Mouse (Mus musculus) ovary, postnatal 10 days (tissue): ENCODE measurements at regions not wholly inside any gene's neighbourhood (a gene's known extent, or its start where the extent isn't known, plus 50 kb on each side); places are given as distances from the start of the nearest gene placed in this dataset.

Experiments used
- DNase-seq: peaks from one replicate; pipeline ENCODE4 v3.0.0; 2022; ENCODE audit warnings: low spot score

DNA sequence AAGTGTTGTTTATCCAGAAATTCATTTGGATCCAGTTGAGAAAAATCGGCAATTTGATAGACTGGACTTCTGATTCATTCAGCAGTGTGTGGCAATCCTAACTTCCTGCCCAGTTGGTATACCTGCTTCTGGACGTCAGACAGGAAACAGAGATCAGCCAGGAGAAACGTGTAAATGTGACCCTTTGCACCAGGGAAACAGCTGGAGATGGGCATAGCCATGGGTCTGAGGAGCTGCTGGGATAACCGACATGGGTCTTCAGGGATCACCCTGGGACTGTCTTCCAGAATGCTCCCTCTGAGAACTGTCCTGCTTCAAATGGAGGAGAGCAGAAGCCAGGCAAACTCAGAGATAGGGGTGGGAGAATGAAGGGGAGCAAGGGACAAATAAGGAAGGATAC, 516.1 kb upstream of the Mgmt start:
- no peak for DNase-seq

DNA sequence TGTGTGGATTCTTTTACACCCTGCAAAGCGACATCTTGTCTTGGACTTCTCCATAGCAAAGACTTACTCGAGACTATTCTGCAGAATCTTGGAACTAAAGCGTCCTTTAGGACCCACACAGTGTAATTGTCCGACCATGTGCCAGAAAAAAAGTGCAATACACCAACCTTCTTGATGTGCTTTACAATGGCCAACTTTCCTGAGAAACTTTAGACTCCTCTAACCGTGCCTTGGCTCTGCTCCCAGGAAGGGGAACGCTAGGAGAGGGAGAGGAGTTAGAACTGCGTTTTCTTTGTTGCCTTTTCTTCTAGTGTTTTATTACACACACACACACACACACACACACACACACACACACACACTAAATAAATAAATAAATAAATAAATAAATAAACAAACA, 515.1 kb upstream of the Mgmt start:
- DNase-seq: no peak

DNA sequence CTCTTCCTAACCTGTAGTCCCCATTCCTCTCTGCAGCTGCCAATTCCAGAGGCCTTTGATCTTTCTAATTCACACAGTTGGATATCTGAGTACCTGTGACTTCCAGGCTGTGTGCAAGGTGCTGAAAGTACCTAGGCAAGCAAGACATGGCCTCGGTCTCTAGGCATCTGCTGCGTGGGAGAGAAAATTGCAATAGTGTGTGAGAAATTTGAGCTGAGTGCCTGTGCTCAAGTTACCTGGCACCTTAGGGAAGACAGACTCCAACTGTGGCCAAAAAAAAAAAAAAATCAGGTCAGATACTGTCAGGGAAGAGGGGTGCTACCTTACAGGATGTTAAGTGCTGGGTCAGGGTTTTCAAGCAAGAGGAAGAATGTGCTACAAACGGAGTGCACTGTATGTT, 514.7 kb upstream of the Mgmt start:
- DNase-seq: no peak

DNA sequence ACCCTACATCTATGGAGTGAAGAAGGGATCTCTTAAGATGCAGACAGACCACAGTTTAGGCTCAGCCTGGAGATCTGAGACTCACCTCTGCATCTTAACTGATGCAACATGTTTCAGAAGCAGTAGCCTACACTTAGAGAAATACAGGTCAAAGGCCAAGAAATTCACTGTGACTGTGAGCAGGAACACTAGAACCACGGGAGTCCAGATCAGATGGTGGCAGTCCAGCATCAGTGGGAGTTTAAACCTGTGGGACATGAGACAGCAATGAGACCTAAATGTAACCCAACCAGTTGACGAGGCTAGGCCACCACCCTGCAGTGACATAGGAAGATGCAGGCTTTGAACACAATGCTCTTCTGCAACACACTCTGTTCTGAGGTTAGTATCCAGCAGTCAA, 511.1 kb upstream of the Mgmt start:
- DNase-seq: no peak

DNA sequence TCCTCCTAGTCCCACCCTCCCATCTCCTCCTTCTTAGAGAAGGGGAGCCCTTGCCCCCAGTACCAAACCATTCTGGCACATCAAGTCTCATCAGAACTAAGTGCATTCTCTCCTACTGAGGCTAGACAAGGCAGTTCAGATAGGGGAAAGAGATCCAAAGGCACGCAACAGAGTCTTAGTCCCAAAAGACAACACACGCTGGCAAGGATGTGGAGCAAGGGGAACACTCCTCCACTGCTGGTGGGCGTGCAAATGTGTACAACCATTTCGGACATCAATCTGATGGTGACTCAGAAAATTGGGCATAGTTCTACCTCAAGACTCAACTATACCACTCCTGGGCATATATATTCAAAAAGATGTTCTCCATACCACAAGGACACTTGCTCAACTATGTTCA, 506.7 kb upstream of the Mgmt start:
- DNase-seq: no peak

DNA sequence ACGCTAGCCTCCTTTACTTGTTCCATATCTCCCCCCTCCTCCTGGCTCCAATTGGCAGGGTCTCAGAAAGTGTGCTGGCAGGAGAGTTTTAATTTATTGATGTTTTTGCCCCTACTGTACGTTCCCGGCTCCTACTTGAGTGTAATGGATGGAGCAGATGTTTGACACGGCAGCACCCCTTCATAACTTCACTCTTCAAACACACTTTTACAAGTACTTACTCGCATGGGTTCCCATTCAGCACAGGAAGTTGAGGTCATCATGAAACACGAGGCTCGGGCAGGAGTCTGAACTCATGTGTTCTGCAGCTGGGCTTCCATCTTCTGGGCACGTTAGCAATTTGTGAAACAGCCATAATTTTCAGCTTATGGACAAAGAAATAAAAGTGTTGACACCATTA, 504.3 kb upstream of the Mgmt start:
- no peak for DNase-seq

DNA sequence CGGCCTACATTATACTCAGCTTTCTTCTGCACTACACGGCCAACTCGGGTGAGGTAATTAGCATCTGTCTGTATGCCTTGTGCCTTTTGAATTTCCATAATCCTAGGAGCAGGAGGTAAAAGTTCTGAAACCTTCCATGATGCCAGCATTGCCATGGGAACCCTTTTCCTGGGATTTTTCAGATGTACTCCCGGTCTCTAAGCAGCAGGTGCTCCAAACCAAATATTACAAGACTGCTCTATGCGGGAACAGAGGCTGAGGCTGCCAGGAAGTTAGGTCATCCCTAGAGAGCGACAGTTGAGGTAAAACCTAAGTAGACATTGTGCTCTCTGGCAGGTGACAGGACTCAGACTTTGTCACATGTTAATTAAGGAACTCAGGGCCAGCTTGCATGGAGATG, 501.0 kb upstream of the Mgmt start:
- no peak for DNase-seq

DNA sequence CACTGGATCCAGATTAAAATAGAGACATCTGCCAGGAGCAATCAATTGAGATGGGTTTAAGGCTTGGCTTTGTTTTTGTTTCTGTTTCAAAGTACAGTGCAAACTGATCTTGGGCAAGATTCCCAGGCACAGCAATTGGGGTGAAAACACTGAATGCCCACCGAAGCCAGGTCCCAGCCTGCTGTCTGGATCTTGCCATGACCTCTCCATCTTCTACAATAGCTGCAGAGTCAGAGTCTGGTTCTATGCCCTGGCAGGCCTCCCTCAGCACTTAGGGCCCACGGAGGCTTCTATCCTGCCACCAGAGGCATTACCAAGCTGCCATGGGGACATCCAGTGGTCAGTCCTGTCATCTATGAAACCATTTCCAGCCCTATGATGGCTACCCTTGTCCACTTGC, 498.6 kb upstream of the Mgmt start:
- no peak for DNase-seq

DNA sequence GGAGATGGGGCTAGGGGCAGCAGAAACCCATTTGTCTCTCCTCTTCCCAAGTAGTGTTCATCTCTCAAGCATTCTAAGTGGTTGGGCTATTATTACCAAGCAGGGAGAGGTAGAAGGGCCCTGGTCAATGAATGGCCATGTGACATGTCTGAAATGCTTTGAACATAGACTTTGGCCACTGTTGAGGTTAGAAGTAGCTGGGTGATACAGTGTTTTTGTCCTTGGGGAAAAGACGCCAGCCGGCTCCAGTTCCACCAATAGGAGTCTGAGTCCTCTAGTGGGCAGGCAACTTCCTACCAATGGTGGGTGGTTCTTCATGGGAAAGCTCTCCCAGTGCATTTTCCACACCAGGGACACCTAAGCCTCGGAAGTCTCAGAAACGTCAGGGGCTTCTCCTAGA, 497.3 kb upstream of the Mgmt start:
- no peak for DNase-seq

DNA sequence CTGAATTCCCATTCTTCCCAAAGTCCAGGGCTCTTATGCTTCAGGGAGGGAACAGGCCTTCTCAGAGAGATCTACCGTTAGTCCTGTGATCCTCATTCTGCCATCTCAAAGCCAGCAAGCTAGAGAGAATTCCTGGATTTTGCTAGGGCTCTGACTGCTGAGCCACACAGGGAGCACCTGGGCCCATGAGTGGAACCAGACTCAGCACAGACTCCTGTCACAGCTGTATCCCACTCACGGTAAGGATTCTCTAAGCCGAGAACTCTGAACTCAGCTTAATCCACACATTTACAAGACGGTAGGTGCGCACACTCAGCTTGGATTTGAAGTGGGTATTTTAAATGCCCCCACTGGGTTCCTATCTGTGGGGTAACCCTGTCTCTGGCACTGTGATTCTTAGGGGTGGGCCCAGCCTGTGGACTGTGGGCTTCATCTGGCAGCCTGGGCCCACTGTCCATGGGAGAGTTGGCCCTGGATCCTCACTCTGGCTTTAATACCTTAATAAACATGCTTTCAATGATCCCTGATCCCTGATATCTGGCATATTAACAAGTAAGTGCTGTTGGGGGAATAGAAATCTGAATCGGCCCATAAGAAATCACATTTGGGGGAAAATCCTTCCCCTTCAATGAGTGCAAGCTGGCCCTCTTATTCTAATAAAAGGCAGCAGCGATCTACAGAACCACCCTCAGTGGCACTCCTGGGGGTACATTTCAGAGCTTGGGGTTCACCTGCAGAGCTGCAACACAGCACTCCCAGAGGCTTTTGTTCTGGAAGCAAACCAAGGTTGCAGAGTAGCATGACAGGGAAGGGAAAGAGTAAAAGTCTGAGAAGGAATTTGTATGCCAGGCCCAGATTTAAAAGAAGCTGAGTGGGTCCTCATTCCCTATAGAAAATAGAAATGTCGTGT, 491.5 kb upstream of the Mgmt start:
- no peak for DNase-seq

DNA sequence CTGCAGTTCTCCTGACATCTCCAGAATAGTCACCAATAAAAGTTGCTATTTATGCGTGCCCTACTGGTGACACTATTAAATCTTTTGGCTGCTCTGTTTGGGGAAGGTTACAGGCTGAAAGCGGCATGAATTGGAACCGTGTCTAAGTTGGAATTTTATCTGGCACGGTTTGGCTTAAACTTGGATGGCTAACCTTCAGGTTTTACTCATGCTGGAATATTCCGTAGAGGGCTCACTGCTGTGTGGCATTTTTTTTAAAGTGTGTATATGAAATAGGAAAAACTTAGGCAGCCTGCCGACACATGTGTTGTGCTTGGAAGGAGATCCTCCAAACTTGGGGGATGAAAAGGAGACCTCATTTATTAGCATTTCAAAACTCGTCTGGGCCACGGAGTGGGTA, 489.0 kb upstream of the Mgmt start:
- DNase-seq: no peak

DNA sequence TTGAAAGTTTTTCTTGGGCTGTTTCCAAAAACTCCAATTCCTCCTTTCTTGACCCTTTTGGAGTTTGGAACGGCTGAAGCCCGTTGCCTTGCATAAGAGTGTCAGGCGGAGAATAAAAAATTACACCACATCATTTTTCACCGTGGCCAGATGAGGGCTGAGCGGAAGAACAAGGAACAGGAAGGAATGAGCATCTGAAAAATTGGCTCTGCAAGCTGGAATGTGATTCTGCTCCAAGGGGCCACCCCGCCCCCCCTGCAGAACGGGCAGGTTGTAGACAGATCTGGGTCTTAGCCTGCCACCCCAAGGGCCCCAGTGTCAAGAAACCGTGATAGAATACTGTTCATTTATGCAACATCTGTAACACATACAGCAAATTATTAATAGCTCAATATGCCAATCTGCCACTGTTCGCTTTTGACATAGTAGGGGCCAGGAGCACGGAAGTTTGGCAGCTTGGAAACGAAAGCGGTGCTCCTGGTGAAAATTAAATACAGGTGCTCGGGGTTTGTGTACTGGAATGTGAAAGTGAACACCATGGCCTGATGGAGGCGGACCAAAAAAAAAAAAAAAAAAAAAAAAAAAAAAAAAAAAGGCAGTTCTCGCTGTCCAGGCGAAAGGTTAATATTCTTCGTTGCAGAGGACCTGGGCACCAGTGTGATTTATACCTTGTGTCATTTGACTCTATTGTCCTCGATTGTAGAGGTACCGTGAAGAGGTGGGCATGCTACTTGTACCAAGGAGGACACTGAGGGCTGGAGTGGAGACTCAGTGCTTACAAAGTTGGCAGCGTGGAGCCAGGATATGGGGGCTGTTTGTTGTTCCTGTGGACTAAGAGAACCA, 487.9 kb upstream of the Mgmt start:
- no peak for DNase-seq

DNA sequence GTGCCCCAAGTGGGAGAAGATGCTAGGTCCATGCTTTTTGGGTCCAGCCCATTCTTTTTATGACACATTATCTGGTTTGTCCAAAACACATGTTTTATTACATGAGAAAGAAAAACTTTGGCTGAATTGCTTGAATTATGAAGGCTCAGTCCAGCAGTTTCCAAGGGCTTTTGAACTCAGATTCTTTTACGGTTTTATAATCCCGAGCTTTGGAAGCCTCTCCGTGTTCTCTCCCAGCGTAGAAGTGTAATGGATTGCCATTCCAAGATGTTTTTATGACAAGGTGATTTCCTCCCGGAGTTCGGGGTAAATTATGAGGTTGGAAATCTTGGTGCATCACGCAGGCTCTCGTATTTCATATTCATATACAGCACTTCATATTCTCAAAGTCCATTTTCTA, 479.6 kb upstream of the Mgmt start:
- DNase-seq: no peak

DNA sequence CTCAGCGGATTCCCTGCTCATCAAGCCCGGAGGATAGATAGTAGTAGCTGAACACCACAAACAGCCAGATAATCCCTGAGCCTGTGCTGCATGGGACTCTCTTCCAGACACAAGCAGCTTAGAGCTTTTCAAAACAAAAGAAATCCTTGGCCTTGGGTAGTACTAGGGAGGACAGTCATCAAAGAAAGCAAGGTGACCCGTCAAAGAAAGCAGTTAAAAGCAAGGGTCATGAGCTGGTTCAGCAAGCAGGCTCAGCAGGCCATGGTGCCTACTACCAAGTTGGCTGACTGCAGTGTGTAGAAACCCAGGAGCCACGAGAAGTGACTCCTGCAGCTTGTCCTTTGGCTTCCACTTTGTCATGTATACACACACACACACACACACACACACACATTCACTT, 477.1 kb upstream of the Mgmt start:
- no peak for DNase-seq

DNA sequence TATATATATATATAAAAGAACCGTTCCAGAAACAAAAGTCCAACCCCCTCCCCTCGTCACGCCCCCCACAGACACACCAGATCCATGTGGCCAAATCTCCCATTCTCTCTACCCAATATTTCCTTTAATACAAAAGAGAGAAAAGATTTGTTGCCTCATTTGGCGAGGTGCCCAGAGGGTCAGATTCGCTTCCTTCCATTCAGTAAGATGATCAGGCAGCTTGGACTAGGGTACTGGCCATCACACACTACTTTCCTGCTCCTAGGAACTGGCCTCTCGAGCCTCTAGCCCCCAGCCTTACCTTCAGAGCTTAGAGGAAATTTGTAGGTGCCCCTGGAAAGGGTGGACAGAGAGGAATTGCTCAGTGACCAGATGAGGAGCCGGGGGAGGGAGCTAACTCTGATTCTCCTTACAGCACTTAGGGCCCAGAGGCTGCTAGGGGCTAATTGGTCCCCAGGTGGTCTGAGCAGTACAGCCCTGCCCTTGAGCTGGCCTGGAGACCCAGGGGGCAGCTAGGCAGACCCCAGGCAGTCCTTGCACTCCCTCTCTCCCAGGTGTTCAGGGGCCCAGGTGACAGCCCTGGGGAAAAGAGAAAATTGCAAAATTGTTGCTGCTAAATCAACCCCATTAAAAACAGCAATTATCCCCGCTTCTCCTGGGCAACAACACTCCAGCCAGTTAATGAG, 470.4 kb upstream of the Mgmt start:
- no peak for DNase-seq

DNA sequence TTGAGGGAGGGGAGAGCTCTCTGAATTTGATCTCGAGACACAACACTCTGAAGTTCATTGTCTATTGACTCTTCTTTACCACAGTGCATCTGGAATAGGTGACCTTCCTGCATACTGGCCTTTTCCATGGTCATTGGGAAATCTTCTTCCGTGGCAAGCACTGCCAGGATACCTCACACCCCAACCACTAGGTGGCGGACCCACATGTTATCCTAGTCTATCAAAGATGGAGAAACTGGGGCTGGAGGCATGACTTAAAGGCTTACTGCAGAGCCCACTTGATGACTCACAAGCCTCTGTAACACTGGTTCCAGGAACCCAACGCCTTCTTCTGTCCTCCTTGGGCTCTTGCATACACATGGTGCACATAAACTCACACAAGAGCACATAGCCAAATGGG, 467.2 kb upstream of the Mgmt start:
- DNase-seq: no peak

DNA sequence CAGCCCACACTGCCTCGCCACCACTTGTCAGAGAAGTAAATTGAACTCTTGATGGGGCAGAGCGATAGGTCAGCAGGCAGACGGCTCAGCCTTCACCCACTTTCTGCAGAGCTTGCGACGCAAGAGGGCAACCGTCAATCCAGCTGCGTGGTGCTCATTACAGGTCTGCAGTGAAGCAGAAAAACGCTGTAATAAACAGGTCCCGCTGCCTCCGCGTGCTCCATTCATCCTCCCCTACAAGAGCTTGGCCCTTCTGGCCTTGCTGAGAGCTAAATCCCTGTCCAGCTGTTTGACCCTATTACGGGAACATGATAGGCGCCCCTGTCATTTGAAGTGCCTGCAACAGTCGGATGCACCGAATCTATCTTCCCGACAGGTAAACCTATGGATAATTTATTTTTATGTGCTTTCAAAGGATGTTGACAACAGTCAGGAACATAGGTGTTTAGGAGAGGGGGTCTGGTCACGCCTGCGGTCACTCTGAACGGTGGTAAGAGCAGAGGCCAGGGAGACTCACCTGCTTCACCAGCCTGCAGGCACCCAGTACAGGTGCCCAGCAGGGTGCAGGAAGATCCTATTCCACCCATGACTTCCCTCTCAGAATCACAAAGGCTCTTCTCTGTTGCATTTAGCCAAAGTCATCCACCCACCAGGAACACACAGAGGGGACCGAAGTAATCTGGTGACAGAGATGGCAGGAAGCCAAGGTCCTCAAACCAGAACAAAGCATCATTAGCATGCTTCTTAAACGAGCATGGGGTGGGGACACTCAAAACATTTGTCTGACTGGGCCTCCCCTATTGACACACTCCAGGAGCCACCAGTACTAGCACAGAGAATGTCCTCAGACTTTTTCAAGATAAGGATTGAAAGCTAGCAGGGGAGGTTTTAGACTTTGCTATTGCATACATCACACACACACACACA, 464.1 kb upstream of the Mgmt start:
- DNase-seq: no peak

DNA sequence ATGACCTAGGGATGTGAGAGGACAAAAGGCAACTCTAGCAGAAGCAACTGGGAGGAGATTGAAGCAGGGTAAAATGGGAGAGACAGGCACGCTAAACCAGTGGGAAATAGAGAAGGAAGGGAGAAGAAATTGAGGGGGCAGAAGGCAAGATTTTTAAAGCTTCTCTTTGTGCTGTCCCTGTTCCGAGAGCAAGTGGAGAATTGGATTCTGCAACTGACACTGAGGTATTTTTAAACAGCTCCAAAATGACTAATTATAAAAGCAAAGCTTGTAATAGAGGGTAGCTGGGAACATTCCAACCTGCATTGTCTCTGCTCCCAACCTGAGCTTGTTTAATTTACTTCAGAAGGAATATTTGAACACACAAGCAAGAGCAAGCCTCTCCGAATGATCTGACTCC, 460.7 kb upstream of the Mgmt start:
- no peak for DNase-seq

DNA sequence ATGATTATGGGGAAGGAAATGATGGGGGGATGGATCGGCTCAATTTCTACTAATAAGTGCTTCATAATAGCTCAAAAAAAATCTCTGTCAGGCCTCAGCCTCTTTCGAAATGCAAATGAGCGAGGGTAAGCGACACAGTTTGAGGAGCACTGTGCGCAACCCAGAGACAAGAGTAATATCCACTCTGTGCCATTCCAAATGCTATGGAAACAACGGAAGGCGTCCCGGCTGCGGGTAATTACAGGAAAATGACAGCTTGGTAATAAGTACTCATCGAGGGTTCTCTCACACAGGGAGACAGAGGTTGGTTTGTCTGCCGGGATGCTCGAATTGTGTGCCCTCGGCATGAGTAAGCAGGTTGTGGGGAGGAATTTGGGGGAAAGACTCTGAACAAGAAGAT, 459.9 kb upstream of the Mgmt start:
- DNase-seq: no peak

DNA sequence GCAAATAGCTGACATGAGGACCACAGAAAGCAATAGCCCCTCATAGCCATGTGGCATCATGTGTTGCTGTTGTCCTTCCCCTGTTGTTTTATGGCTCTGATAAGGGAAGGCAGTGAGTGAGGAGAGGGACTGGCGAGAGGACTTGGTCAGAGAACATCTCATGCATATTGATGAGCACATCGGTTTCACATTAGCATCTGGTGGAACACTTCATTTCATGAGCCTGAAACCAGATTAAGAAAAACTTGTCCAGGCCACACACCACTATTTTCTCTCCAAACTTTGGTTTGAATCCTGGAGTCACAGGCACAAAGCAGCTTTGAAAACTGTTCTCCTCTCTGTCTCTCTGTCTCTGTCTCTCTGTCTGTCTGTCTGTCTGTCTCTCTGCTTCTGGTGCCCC, 451.0 kb upstream of the Mgmt start:
- no peak for DNase-seq

DNA sequence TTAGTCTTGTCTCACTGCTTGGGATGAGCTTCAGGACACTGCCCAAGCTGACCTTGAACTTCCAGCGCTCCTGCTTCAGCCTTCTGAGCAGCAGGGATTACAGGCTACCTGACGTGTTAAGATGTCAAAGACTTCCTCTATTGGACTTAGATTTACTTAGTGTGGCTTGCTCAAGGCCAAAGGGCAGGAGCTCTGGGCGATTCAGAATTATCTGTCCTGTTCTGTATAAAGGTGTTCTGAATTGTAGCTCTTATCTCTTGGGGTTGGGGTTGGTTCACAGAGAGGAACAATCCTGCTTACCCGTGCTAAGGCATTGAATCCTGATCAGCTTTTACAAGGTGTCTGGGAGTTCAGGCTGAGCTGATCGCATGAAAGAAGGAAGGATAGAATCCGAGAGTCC, 449.3 kb upstream of the Mgmt start:
- DNase-seq: no peak

DNA sequence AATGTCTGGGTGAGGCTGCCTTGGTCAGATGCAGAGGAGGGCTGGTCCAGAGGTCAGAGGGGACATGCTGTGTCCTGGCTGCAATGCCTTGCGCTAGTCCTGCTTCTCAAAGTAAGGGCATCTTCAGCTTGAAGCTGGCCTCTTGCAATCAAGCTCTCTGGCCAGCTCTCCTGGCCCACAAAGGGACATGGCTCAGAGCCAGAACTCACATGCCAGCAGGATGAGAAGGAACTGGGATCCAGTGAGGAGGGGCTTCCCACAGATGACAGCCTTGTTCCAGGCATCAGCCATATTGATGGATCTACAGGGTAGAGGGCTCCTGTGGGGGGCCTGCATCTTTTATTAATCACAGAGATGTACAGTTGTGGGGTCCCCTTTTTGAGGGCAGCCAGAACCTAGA, 445.1 kb upstream of the Mgmt start:
- no peak for DNase-seq
